Mouse (Mus musculus): ENCODE data around the gene Lacc1.
"Not testable (repeated sequence)": the region's sequence is repeated elsewhere in the genome, so short reads cannot be mapped to it uniquely, and the experiment has no call there.

Gene Lacc1

DNA sequence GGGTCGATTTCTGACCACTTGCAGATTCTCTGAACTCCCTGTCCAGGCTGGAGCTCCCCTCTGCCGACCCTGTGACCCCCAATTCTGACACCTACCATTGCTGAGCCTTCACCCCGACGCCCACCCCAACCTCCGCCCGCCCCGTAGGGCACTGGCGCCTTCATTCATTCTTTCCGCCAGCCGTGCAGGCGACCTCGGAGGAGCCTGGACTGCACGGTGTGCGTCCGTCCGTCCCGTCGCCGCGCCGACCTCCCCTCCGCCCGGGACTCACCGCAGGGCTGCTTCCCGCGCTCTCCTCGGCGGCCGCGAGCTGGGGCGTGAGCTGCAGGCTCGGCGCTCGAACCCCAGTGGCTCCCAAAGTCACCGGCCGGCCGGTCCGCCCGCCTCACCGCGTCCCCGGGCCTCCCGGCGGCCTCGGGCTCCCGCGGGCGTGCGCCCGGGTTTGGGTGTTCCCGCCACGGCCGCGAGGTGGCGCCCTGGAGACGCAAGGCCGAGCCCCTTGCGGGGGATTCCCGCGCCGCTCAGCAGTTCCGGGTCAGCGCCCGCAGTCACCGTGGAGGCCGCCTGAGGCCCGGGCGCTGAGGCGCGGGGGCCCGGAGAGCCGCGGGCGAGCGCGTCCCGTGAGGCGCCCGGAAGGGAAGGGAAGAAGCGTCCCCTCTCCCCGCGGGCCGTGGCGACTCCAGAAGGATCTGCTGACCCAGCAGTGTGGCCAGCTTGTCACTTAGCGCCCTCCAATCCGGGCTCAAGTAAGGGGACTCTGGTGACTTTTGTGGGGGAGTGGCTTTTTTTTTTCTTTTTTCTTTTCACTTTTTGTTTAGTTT, at the start of gene Lacc1, which contains the start of gene Ccdc122:
TSS of gene Lacc1 (minus strand) at position 679 of the 821 bp plus-strand sequence.
TSS of gene Ccdc122 (plus strand) at position 547 of the 821 bp plus-strand sequence.
- no peak for DNase-seq (ENCODE audit: low read depth, low spot score)

GRCm38 (mm10) chr14:77081248-77081647, 44.5 kb upstream of the Lacc1 start:
- DNase-seq (ENCODE audit: low read depth, low spot score) = no peak

GRCm38 (mm10) chr14:77069361-77069760, 32.7 kb upstream of the Lacc1 start:
- DNase-seq (ENCODE audit: low read depth, low spot score) = no peak

DNA sequence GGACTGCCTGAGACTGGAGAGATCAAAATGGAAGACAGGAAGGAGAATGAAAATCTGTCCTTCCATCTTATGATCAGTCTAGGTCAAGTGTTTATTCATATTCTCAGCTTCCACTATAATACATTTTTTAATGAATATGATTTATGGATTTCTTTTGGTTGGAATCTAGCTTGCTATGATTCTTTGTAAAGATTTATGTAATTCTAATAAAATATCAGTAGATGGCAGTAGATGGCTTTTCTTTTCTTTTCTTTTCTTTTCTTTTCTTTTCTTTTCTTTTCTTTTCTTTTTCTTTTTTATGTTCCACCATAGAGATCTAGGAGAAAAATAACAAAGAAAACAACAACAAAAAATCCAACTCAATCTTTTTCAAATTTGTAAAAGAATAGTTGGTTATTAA, 16.6 kb upstream of the Lacc1 start:
- DNase-seq (ENCODE audit: low read depth, low spot score) = no peak

DNA sequence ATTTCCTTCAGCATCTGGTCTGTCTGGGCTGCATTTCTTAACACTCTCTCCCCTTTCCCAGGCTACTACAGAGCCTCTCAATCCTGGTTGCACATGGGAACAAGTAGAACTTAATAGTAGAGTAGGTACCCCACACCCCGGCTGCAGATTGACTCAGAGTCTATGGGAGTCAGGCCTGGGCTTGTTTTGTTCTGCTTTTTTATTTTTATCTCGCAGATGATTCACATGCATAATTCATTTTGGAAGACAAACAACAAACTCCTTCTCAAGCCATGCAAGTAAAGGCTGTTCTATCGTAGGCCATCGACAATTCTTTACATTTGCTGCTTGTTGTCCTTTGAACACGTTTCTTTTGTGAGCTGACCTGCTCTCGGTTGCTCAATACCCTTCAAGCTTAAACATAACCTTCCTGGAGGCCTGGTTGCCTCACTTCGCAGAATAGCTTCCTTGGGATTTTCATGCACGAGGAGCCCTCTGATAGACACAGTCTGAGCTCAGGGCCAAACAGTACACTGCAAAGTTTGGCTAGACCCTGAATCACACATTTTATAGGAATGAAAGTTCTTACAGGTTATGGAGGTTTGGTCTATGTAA, 1.2 kb upstream of the Lacc1 start:
- no peak for DNase-seq (ENCODE audit: low read depth, low spot score)

GRCm38 (mm10) chr14:77037330-77037729, 626 bp upstream of the Lacc1 start:
- no peak for DNase-seq (ENCODE audit: low read depth, low spot score)

- no peak for DNase-seq (ENCODE audit: low read depth, low spot score)
These were observed 1.7 kb downstream of the Lacc1 start for GRCm38 (mm10) chr14:77034970-77035369.

DNA sequence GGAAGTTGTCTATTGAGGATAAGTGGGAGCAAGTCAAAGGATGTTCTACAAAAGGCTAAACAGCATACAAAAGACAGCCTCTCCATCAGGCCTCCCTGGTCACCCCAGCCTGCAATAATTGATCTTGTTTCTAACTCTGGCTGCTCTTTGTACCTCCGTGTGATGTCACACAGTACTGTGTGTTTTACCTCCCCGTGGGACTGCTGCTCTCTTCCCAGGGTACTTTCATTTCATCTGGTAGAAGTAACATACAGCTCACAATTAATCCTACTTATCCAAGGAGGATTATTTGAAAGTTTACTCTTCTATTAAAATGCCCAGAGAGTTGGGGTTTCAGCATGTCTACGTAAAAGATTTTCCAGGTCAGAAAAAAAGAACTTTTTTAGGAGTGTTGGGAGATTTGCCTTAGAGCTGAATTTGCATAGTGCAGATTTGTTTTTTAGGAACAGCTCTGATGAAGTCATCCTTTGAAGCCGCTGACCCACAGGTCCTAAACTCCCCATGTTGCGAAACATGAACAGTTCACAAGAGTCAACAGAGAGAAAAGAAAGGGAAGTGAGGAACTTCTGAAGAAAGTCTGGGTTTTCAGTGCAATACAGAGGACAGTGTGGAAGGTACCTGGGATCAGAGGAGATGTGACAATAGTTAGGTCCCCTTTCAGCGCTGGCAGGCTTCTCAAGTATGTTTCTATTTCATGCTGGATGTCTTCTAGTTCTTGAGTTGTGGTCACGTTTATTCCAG, 2.4 kb downstream of the Lacc1 start:
- DNase-seq (ENCODE audit: low read depth, low spot score) = no peak

DNA sequence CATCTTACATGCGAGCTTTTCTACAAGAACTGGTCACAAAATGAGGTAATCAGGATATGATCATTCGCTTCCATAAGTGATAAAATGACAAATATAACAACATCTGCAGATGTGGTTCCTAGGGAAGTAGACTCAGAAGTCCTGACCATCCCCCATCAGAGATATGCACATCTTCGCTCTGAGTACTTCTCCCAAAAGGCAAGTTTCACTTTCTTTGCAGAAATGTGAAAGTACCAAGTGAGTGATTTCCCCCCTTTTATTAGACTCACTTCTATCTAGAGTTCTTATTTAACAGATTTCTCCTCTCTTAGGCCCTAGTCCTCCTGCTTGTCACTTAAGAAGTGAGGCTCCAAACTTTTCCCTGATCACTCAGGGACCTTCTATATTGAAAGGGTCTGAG, 3.3 kb downstream of the Lacc1 start:
- DNase-seq (ENCODE audit: low read depth, low spot score) = no peak

GRCm38 (mm10) chr14:77032433-77032832, 4.3 kb downstream of the Lacc1 start:
- no peak for DNase-seq (ENCODE audit: low read depth, low spot score)

GRCm38 (mm10) chr14:77030808-77031207, 5.9 kb downstream of the Lacc1 start:
- DNase-seq (ENCODE audit: low read depth, low spot score) = no peak

DNA sequence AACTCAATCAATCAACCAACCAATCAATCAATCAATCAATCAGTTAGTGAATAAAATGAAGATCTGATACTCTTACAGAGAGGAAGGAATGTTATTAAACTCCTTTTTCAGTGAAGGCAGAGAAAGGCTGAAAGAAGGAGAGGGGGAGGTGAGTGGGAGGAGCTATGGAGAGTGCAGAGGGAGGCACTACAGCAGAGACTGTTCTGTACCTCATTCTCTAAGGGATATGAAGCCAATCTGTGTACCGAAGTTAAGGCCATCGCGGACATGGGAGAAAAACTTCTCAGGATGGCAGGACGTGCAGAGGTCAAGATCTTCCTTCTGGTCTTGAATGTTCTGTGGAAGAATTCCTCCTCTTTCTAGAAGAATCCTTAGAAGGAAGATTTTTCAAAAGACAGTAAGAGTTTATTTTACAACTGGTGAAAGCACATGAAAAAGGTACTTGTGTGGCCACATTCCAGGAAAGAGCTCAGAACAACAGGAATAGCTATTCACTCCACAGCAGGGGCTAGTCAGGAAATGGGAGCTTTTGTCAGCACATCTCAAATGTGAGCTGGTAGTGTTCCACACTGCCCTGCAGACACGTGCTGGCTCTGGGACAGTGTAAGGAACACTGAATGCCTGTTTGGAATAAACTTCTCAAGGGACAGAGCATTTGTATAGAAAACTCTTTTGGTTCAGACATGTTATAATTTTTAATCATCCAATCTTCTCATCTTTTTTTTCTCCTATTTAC, 7.2 kb downstream of the Lacc1 start:
- no peak for DNase-seq (ENCODE audit: low read depth, low spot score)

DNA sequence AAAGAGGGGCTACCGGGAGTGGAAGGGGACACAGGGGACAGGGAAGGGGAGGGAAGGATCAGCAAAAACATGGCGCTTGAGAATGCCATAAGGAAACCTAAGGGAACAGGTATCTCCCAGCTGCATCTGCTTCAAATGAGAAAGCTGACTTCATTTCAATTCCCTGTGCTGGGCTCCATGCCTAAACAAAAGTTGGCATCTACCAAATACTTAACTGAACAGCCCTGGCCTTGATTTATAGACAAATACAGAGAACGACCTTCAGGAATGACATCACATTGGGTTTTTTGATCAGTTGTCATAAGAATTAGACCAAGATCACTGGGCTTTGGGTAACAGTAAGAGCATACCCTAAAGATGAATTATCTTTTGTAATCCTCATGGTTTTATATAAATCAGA, 12.2 kb downstream of the Lacc1 start:
- DNase-seq (ENCODE audit: low read depth, low spot score) = no peak

DNA sequence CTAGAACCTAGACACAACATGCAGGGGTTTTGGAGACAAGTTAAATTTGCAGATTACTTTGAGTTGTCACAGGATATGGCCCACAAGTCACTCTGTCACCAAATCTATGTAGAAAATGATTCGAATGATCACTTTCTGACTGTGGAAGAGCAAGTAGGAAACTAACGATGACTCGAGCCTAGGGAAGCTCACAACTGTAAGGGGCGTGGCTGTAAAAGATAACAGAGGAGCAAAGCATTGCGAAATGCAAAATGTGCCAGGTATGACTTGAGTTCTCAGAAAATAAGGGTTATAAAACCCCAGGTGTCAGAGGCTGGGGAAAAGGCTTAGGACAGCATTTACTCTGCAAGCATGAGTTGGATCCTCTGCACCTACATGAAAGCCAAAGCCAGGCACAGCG, 19.5 kb downstream of the Lacc1 start:
- DNase-seq (ENCODE audit: low read depth, low spot score) = no peak

DNA sequence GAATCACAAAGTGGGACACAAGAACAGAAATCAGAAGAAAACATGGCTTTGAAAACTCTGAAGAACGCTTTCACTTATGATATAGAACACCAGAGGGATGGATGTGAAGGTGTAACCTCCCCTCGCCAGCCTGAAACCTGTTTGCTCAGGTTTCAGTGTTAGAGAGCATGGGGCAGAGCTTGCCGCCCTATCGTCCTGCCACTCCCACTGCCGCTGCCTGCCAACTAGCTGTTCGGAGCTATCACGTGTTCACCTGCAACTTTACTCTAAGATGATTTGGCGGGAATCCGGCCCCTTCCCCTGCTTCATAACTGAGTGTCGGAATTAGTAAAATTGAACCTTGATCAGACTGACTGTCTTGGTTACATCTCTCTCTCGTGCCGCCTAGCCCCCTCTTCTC, 19.9 kb downstream of the Lacc1 start:
- DNase-seq (ENCODE audit: low read depth, low spot score) = not testable (repeated sequence)

DNA sequence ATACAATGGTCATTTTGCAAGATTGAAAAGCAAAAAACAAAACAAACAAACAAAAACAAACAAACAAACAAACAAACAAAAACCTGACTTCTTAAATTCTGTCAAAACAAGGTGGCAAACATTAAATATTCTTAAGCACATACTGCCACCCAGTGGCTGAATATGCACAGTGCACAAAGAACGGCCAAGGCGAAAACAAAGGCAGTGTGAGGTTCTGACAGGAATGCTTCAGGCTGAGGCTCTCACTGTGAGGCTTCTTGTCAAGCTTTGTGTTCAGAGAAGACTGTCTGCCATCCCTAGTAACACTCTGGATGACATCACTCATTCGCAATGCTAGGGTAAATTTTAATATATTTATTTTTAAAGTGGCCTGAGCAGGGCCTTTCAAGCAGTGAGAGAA, 24.9 kb downstream of the Lacc1 start:
- peak; percentile 49 for DNase-seq (ENCODE audit: low read depth, low spot score)

DNA sequence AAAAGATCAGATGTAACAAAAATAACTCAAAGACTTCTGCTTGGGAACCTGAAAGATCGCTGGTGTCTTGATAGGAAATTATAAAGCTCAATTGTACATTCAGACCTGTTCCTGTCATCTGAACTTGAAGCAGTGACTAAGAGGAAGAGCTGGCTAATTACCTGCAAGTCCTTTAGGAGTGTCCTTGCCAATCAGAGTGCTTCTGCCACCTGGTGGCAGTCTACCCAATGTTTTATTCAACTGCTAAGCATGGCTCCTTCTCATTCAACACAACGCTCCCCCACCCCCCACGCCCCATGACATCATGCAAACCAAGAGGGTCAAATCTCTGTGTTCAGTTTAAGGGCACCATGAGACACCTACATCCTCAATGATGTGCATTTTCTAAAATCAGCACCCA, 28.5 kb downstream of the Lacc1 start:
- peak; percentile 60 for DNase-seq (ENCODE audit: low read depth, low spot score)

GRCm38 (mm10) chr14:77005566-77005965, 31.1 kb downstream of the Lacc1 start:
- DNase-seq (ENCODE audit: low read depth, low spot score) = no peak

- no peak for DNase-seq (ENCODE audit: low read depth, low spot score)
These were observed 32.0 kb downstream of the Lacc1 start for GRCm38 (mm10) chr14:77004740-77005139.

DNA sequence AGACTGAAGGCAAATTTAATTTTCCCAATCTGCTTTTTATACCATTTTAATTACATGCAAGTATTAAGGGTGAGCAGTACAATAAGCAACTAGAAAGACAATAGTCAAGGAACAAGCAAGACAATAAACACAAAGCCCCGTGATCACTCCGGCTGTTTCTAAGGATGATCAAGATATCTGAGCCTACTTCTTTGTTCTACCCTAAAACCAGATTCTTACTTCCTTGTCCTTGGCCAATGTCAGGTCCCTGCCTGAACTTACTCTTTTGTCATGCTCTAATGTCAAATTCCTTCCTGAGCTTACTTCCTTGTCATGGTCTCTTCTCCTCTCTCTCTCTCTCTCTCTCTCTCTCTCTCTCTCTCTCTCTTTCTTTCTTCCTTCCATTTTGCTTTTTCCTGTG, 46.4 kb downstream of the Lacc1 start:
- DNase-seq (ENCODE audit: low read depth, low spot score) = not testable (repeated sequence)

DNA sequence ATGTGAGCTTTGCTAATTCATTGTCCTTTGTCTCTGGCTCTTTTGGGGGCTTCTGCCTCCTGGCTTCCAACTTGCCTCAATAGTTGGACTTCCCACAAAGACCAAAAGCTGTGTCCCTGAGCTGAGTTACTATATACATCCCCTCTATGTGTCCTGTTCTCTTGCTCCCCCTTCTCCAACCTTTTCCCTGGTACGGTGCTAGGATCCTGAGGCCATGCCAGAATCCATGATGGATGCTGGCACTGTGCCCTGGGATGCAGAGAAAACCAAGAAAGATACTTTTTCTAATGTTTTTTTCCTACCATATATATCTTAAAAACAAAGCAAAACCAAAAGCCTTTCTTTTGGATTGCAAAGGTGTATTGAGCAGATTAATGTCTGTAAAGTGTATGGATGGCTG, 54.9 kb downstream of the Lacc1 start:
- no peak for DNase-seq (ENCODE audit: low read depth, low spot score)

- DNase-seq (ENCODE audit: low read depth, low spot score) = no peak
These were observed 55.5 kb downstream of the Lacc1 start for GRCm38 (mm10) chr14:76981176-76981575.
